Mouse (Mus musculus) CD4-positive, CD25-positive, alpha-beta regulatory T cell, adult 4 months (primary cell): Measurements from ENCODE around the gene Bpifa2. TPM values are rescaled to one million over a fixed set of nuclear protein-coding genes. Genes with fewer than 3 reads are reported as not detected.
"Not testable (repeated sequence)": the region's sequence is repeated elsewhere in the genome, so short reads cannot be mapped to it uniquely, and the experiment has no call there.

ENCODE experiments used
- ATAC-seq: one replicate; pipeline ENCODE4 v1.8.0; 2017
- polyA plus RNA-seq, 2 experiments: library from polyadenylated mRNA; unstranded; fragments of 100-300 nt; shearing (Covaris generic); gene quantifications; one replicate each; pipeline ENCODE4 v1.2.1; 2017

Bpifa2 gene
- polyA plus RNA-seq = not detected

- ATAC-seq = no peak
Measured at GRCm38 (mm10) chr2:154007965-154008364, at the start of gene Bpifa2. TSS of gene Bpifa2 (plus strand) at chr2:154008265.

GRCm38 (mm10) chr2:153962821-153963331, 45.2 kb upstream of the Bpifa2 start:
- no peak for ATAC-seq

GRCm38 (mm10) chr2:153963334-153963733, 44.7 kb upstream of the Bpifa2 start:
- ATAC-seq = no peak

- no peak for ATAC-seq
Measured at GRCm38 (mm10) chr2:153970221-153970620, 37.8 kb upstream of the Bpifa2 start.

- no peak for ATAC-seq
Measured at GRCm38 (mm10) chr2:153974582-153974981, 33.5 kb upstream of the Bpifa2 start, which contains the start of gene Bpifa6. TSS of gene Bpifa6 (plus strand) at chr2:153974945.

GRCm38 (mm10) chr2:153995770-153996169, 12.3 kb upstream of the Bpifa2 start:
- ATAC-seq = no peak

GRCm38 (mm10) chr2:154000501-154000900, 7.6 kb upstream of the Bpifa2 start:
- ATAC-seq = no peak

- ATAC-seq = no peak
Measured at GRCm38 (mm10) chr2:154001056-154001455, 7.0 kb upstream of the Bpifa2 start.

- no peak for ATAC-seq
Measured at GRCm38 (mm10) chr2:154004456-154004855, 3.6 kb upstream of the Bpifa2 start.

- no peak for ATAC-seq
Measured at GRCm38 (mm10) chr2:154005094-154005493, 3.0 kb upstream of the Bpifa2 start.

GRCm38 (mm10) chr2:154005734-154006133, 2.3 kb upstream of the Bpifa2 start:
- ATAC-seq = no peak

- no peak for ATAC-seq
Measured at GRCm38 (mm10) chr2:154006331-154006730, 1.7 kb upstream of the Bpifa2 start.

- no peak for ATAC-seq
Measured at GRCm38 (mm10) chr2:154007381-154007780, 684 bp upstream of the Bpifa2 start.

GRCm38 (mm10) chr2:154017990-154018389, 9.9 kb downstream of the Bpifa2 start:
- no peak for ATAC-seq

GRCm38 (mm10) chr2:154024676-154025075, 16.6 kb downstream of the Bpifa2 start:
- ATAC-seq = not testable (repeated sequence)

GRCm38 (mm10) chr2:154038932-154039331, 30.9 kb downstream of the Bpifa2 start:
- ATAC-seq = no peak

- no peak for ATAC-seq
Measured at GRCm38 (mm10) chr2:154044743-154045142, 36.7 kb downstream of the Bpifa2 start.

GRCm38 (mm10) chr2:154058690-154059089, 50.6 kb downstream of the Bpifa2 start:
- ATAC-seq = no peak

Other genes with a start within 250 kb of the Bpifa2 start
- gene Efcab8, start 228.3 kb upstream of the Bpifa2 start, polyA plus RNA-seq = not detected
- not detected for gene Sun5, start 137.2 kb upstream of the Bpifa2 start, polyA plus RNA-seq
- gene Bpifb2, start 133.2 kb upstream of the Bpifa2 start, polyA plus RNA-seq = not detected
- not detected for gene Bpifb6, start 107.9 kb upstream of the Bpifa2 start, polyA plus RNA-seq
- not detected for gene Bpifb3, start 90.0 kb upstream of the Bpifa2 start, polyA plus RNA-seq
- not detected for gene Bpifb4, start 70.1 kb upstream of the Bpifa2 start, polyA plus RNA-seq
- not detected for gene Bpifa6, start 33.3 kb upstream of the Bpifa2 start, polyA plus RNA-seq
- gene Bpifa3, start 122.1 kb downstream of the Bpifa2 start, polyA plus RNA-seq = not detected
- gene Bpifa1, start 134.6 kb downstream of the Bpifa2 start, polyA plus RNA-seq = not detected
- not detected for gene Bpifa5, start 154.3 kb downstream of the Bpifa2 start, polyA plus RNA-seq
- not detected for gene Bpifb1, start 182.6 kb downstream of the Bpifa2 start, polyA plus RNA-seq
- gene Bpifb5, start 215.5 kb downstream of the Bpifa2 start, polyA plus RNA-seq = not detected
- not detected for gene Bpifb9a, start 249.6 kb downstream of the Bpifa2 start, polyA plus RNA-seq